Mouse (Mus musculus) testis, adult 2 months (tissue): ENCODE data around the gene Cryga.

Source experiments
- CTCF ChIP-seq: fragments of 200-500 bp; IDR thresholded peaks from 2 replicates; pipeline ENCODE4 v1.5.1; 2012; ENCODE audit warnings: low read depth, mild to moderate bottlenecking, inconsistent platforms, low read length, moderate library complexity; ENCODE audit not compliant: control insufficient read depth, insufficient read depth, insufficient replicate concordance
- POLR2A ChIP-seq: fragments of 200-500 bp; IDR thresholded peaks from 2 replicates; pipeline ENCODE4 v1.6.1; 2012; ENCODE audit warnings: low read depth, mild to moderate bottlenecking, inconsistent platforms, low read length, moderate library complexity; ENCODE audit not compliant: control insufficient read depth

- no peak for TF ChIP-seq CTCF
- no peak for TF ChIP-seq POLR2A
These were observed 39.0 kb downstream of the Cryga start for GRCm38 (mm10) chr1:65064201-65064600.
